Mouse (Mus musculus) fat pad, adult 2 months (tissue): ENCODE data around the gene Hgfac.

Source experiments
- DNase-seq: peaks from one replicate; pipeline ENCODE4 v3.0.0-alpha.2; 2011; ENCODE audit warnings: low read depth, low spot score; ENCODE audit errors: extremely low read depth

The Hgfac gene

GRCm38 (mm10) chr5:35035795-35036194, 5.5 kb upstream of the Hgfac start:
- no peak for DNase-seq

- no peak for DNase-seq
Measured at GRCm38 (mm10) chr5:35037438-35037837, 3.9 kb upstream of the Hgfac start.

- DNase-seq: no peak
Measured at GRCm38 (mm10) chr5:35042431-35043109, 1.3 kb downstream of the Hgfac start.

GRCm38 (mm10) chr5:35043110-35043451, 1.8 kb downstream of the Hgfac start:
- no peak for DNase-seq

- DNase-seq: no peak
Measured at GRCm38 (mm10) chr5:35050541-35050940, 9.2 kb downstream of the Hgfac start.

GRCm38 (mm10) chr5:35054628-35055027, 13.3 kb downstream of the Hgfac start:
- DNase-seq: no peak

- DNase-seq: no peak
Measured at GRCm38 (mm10) chr5:35055076-35055475, 13.8 kb downstream of the Hgfac start.

GRCm38 (mm10) chr5:35056604-35057432, 15.5 kb downstream of the Hgfac start, which contains the start of gene Dok7:
Gene Dok7 (plus strand): TSS chr5:35056766.
- DNase-seq: no peak

- no peak for DNase-seq
Measured at GRCm38 (mm10) chr5:35057582-35057981, 16.3 kb downstream of the Hgfac start.

- no peak for DNase-seq
Measured at GRCm38 (mm10) chr5:35058216-35058615, 16.9 kb downstream of the Hgfac start.

GRCm38 (mm10) chr5:35060098-35060497, 18.8 kb downstream of the Hgfac start:
- no peak for DNase-seq

GRCm38 (mm10) chr5:35069841-35070240, 28.5 kb downstream of the Hgfac start:
- no peak for DNase-seq

- DNase-seq: no peak
Measured at GRCm38 (mm10) chr5:35070314-35070713, 29.0 kb downstream of the Hgfac start.

- DNase-seq: no peak
Measured at GRCm38 (mm10) chr5:35070953-35071352, 29.6 kb downstream of the Hgfac start.

GRCm38 (mm10) chr5:35071855-35072254, 30.5 kb downstream of the Hgfac start:
- DNase-seq: no peak

- DNase-seq: no peak
Measured at GRCm38 (mm10) chr5:35073235-35073634, 31.9 kb downstream of the Hgfac start.

- no peak for DNase-seq
Measured at GRCm38 (mm10) chr5:35073992-35074391, 32.7 kb downstream of the Hgfac start.

- no peak for DNase-seq
Measured at GRCm38 (mm10) chr5:35076369-35076768, 35.1 kb downstream of the Hgfac start.

GRCm38 (mm10) chr5:35079101-35079500, 37.8 kb downstream of the Hgfac start:
- no peak for DNase-seq

GRCm38 (mm10) chr5:35084913-35085312, 43.6 kb downstream of the Hgfac start:
- DNase-seq: no peak

- DNase-seq: no peak
Measured at GRCm38 (mm10) chr5:35088785-35089613, 47.7 kb downstream of the Hgfac start.

GRCm38 (mm10) chr5:35089614-35089963, 48.3 kb downstream of the Hgfac start:
- no peak for DNase-seq
